Mouse (Mus musculus) urinary bladder, postnatal 4 days (tissue): ENCODE measurements around the gene Iqsec1.

Experiments
- DNase-seq, 2 experiments: peaks; one replicate each; pipeline ENCODE4 v3.0.0; 2021 to 2022; ENCODE audit warnings: low spot score in 2 of 2

Iqsec1 gene

DNA sequence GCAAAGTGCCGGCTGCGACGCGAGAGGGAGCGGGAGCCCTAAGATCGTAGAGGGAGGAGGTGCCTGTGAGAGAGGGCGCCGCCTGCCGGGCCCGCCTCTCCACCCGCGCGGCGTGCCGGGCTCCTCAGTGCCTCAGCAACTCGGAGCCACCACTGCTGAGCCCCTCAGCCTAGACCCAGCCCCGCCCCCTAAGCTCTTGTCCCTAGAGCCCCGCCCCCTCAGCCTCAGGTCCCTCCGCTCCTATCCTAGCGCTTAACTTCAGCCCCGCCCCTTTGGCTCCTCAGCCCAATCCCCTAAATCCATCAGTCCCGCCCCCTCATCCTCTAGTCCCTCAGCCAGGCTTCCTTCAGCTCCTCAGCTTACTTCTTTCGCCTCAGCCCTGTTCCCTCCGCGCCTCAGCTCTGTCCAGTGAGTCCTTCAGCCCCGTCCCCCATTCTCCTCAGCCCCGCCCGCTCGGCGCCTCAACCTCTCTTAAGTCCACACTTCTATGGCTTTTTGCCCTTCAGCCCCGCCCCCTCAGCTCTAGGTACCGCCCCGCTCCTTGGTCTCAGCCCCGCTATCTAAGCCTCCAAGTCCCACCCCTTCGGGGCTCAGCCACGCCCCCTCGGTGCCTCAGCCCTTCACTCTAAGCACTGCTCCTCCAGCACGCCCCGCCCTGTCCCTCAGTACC, at the start of gene Iqsec1:
Gene Iqsec1 (minus strand): TSS at position 38 of the 670 bp plus-strand sequence.
- peak; percentile 84 to 90 for DNase-seq

DNA sequence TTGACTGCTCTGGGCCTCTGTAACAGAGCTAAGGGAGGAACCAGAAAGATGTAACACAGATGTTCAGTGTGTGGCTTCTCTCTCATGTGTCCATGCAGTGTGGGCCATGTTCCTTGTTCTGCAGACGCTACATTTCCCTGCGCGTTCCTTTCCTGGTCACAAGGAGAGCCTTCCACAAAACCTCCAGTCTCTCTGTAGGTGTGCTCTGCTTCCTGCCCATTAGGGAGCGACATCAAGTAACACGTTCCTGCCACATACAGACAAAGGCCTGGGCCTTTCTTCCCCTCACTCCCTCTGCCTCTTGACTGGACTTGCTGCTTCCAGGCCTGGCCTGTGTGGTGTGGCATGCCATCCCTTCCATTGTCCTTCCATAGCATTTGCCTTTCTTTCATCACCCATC, 39.8 kb upstream of the Iqsec1 start:
- no peak for DNase-seq

DNA sequence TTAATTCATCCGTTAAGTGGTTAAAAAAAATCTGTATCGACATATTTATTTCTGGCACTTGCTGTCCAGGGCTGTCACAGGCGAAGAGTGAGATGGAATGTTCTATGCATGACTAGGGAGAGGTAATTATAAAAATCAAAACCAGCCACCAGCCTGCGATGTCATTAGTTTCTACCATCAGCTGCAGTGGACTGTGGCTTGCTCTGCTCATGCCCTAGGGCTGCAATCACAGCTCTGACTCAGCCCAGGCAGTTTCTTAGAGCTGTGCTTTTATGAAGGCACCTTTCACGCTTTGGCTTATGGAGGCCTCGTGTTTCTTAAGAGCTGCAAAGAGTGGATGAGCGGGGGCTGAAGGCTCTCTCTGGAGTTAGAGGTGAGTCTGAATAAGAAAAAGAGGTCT, 32.3 kb upstream of the Iqsec1 start:
- DNase-seq, result no peak

DNA sequence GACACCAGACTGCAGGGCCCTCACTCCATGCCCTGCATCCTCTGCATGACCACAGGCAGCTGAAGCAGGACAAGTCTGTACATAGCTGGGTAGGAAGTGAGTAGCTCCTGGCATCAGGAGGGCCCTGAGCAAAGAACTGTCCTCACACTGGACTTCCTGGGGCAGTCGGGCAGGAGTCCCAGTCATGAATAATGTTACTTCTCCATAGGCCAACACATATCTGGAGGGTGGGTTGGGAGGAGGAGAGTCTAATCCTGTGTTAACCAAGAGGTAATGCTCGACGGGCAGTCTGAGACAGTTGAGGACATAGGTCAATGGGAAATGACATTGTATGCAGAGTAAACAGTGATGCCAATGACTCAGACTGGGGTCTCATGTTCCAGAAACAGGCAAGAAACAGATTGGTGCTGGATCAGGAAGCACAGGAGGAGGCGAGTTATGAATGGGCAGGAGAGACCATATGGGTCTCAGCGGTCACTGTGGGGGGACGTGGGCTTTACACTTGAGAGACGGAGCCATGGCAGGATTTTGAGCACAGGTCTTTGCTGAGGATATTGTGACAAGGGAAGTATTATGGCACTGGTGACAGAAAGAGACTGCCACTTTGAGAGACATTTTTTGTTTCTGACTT, 28.2 kb upstream of the Iqsec1 start:
- DNase-seq, result no peak

DNA sequence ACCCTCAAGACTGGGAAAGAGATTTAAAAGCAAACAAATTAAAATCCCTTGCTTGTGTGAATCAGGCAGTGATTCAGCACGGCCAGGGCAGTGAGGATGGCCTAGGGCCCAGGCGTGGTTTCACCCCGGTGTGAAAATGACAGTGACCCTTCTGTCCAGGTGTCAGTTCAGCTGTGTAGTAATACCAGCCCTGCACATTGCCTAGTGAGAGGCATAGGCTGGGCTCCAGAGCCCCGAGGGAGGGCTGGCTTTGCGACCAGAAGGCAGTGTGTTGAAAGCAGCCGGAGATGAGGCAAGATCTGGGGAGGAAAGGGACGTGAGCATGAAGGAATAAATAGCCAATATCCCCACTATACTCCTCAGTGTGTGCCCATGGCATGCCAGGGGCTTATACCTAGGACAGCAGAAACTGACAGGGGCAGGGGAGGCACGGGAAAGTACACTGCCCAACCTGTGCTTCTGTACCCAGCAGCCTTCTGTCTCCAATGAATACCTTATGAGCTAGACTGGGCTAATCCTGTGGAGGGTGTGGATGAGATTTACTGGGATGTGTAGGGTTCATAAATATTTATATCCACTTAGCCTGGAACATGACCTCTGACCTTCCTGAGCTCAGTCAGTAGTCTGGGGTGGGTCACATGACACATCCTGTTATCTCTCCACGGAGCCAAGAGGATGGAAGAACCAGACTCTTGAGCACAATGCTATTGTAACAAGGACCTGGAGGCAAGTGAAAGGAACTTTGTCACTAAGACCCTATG, 25.9 kb upstream of the Iqsec1 start:
- DNase-seq, result no peak

DNA sequence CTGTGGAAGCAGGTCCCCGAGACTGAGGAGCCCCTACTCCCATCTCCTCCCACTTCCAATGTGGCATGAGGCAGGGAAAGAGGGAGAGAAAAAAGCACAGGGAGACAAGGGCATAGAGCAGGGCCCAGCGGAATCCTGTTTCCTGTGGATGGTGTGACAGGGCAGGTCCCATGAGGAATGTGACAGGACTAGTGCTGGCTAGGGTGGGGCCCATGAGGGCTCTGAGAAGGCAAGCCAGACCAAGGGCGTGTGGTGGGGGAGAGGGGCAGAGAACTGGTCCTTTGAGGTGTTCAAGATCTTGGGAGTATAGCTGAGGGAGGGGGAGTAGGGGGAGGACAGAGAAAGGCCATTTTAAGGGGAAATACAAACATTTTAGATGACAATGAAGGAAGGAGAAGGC, 24.0 kb upstream of the Iqsec1 start:
- DNase-seq, result no peak

DNA sequence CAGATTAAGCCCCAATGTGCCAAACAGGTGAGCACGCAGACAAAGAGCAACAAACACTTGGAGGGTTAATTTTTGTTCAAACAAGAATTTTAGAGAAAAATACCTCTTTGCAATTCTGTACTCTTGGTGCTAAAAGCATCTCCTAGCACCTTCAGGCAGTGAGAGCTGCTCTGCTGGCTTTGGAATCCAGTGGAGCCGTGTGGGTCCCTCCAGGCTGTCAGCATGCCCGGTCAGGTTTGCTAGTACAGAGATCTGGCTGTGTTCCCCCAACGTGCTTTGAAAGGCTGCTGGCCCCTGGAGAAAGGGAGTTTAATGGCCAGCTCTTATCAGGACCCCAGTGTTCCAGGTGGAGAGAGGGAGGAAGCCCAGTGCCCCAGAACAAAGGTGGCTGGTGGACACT, 23.1 kb upstream of the Iqsec1 start:
- DNase-seq, result no peak

DNA sequence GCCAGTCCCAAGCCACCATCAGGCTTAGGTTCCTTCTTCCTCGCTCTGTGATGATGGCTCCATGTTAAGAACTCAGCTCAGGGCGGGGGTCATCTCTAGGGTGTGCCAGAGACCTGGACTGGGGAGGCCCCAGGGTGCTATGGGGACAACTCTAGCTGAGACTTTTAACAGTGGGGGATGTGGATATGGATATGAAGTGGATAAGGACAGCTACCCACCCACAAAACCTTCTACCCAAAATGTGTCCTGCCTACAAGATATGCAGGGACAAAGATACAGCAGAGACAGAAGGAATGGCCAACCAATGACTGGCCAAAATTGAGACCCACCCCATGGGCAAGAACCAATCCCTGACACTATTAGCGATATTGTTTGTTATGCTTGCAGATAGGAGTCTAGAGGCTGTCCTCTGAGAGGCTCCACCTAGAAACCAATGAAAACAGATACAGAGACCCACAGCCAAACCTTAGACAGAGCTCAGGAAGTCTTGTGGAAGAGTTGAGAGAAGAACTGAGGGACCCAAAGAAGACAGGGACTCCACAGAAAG, 19.9 kb upstream of the Iqsec1 start:
- DNase-seq, result no peak

DNA sequence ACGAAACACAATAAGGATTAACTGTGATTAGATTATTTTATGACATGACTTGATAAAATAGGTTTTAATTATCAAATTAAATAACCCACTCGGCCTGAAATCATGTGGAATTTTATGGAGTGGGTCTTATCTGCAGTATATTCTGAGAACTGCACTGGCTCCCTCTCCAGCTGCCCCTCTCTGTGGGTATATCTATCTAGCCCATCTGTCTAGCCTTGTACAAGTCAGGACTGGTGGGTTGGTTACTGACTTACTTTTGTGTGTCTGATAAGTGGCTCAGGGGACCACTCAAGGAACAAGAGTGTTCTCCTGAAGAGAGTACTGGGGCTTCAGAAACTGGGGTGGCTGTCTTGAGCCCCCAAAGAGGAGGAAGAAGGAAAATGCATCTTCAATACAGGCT, 18.7 kb upstream of the Iqsec1 start:
- no peak for DNase-seq

DNA sequence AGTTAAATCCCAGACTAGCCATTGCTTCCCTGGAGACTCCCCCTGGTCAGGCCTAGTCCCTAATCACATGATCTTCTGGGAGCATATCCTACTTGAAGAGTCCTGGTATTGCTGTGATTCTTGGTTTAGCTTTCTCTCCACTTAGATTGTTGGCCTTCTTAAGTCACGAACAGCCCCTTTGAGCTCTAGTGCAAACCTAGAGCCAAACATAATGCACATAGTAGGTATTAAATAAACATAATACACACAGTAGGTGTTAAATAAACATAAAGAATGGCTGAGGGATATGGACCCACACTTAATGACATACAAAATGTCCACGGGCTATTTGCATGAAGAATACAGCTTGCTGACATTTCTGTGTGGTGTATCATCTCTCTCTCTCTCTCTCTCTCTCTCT, 15.7 kb upstream of the Iqsec1 start:
- DNase-seq, result no peak

DNA sequence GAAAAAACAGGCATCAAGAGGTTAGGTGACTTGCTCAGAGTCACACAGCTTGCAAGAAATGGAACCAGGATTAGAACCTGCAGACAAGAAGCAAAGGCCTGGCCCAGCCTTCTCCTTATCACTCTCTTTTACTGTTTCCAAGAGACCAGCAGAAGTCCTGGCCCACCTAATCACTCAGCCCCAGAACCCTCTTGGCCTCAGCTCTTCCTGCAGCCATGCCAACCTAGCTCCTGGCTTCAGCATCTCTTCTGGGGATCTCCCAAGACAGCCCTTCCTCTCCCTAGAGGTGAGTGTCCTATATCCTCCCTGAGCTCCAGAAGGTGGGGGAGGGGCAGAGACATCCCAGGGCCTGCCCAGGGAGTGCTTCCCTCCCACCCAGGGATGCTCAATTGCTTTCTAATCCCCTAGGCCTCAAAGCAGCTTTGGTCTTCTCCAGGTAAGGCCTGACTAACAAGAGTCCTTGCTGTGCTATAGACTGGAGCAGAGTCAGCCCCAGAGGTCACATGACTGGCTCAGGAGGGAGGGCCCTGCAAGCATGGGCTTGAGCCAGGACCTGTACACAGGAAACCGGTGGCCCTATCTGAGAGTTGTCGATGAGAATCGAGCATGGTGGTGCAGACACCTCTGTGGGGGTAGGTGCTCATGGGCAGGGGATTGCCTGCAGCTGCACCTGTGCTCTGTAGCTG, 15.0 kb upstream of the Iqsec1 start:
- DNase-seq, result no peak

DNA sequence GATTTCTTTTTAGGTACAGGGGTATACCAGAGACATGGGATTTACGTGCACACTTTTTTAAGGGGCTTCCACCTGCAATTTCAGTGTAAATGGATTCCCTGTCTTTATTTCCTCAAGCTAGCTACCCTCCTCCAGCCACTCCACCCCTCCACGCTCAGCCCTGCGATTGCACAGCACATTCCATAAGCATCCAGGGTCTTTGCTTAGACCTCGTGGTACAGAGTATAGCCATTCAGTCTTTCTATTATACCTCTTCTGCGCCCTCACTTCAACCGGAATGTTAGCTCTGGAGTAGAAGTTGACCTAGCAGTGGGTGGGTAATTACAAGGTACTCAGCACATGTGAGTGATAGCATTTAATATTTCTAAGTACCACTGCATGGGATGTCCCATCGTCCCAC, 13.1 kb upstream of the Iqsec1 start:
- no peak for DNase-seq

DNA sequence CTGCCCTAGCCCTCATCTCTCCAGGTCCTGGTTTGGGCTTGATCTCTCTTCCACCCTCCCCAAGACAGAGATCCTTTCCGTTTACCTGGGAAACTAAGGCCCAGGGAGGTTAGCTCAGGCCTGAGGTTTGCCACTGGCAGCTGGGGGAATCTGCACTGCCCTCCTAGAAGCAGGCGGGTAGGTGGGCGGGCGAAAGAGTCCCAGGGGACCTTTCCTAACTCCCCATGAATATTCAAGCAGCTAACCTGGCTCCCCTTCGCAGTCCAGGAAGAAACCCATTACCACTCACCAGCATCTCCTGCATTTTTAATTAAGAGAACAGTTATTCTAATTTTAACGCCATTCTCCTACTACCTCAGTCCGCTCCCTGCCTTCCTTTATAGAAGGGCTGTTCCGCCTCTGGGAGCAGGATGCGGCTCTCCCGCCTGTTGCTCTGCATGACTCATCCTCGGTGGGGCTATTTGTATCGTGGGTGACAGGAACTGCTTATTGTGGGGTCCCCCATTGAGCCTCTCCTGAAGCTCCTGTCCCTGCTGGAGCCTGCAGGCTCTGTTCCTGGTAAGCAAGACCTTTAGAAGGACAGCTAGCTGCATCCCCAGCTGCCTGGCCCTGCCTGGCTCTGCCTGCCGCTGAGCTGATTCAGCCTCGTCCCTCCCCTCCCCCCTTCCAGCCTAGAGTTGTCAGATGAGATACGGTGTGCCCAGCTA, 12.5 kb upstream of the Iqsec1 start:
- no peak for DNase-seq

DNA sequence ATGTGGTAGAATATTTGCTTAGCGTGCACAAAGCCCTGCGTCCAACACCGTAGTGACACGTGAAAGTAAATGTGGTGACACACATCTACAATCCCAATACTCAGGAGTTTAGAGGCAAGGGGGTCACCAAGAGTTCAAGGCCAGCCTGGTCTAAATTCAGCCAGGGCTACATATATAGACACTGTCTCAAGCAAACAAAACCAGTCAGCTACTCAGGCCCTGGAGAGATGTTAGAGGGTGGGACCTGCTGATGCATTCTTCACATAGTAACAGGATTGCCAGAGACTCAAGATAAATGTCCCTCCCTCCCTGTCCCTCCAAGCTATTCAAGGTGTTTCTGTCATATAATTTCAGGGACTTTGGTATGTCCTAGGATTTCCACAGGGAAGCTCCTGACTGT, 10.7 kb upstream of the Iqsec1 start:
- no peak for DNase-seq

DNA sequence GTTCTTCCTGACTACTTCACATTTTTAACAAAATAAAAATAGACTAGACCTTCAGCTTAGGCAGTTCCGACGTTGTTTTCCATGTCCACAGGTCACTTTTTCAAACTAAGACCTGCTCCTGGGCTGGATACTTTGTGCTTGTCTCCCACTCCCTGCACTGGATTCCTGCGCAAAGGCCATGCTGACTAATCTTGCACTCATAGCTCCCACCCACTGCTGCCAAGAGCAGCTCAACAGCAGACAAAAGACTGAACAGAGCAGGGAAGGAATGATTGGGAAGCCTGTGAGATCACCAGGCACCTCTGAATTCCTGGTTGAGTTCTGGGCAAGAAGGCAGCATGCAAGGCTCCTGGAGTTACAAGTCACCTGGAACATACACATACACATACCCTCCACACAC, 8.5 kb upstream of the Iqsec1 start:
- no peak for DNase-seq

DNA sequence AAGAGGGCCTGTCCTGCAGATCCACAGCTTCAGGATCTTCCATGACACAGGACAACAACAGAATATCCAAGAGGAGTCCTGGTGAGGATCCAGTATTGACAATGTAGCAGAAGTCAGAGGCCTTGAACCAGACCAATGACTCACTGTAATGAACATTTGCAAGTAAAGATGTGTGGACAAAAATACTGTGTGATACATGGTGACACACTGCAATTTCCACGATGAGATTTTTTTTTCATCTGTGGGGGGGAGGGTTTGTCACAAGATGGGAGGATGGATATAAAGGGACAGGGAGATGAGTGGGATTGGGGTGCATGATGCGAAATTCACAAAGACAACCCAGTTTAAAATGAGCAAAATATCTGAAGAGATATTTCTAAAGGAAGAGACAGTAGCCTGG, 7.7 kb upstream of the Iqsec1 start:
- DNase-seq, result no peak

DNA sequence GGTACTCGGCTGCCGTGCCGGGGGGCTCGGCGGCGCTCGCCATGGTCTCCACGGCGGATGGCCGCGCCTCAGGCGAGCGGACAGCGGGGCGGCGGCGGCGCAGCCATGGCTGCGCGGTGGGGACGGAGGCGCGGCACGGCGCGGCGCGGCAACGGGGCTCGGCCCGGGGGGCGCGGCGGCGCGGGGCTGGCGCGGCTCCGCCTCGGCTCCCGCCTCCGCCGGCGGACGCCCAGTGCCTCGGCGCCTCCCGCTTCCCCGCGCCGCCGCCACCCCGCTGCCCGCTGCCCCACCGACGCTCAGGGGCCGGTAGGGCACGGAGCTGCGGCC, 223 bp downstream of the Iqsec1 start:
- no peak for DNase-seq

DNA sequence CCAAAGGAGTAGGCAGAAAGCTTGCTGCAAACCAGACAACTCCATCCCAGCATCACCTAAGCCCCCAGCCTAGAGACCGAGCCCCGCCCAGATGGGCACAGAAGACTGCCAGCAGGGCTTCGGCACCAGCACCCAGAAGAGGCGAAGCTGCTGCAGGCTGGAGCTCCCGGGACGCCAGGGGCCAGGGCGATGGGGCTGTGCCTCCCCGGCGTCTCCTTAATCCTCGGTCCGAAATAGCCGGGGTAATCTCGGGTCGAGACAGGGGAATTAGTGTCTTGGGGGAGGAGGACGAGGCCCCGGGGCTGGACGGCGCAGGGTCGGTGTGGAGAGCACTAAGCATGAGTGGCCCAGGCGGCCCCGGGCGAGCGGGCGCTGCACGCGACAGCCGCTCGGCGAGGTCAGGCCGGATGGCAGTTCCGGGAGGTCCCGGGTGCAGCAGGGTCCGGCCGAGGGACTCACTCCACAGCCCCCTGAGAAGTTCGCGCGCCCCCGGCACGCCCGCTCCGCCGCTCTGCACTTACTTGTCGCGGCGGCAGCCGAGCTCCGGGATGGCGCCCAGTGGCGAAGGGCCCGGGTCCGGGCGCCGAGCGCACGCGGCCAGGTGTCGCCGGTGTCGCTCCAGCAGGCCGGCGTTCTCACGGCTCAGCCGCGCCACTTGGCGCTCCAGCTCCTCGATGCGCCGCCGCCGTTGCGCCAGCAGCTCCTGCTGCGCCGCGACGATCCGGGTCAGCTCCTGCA, 755 bp downstream of the Iqsec1 start:
- peak in 1 of 2 experiments; percentile 21 for DNase-seq

DNA sequence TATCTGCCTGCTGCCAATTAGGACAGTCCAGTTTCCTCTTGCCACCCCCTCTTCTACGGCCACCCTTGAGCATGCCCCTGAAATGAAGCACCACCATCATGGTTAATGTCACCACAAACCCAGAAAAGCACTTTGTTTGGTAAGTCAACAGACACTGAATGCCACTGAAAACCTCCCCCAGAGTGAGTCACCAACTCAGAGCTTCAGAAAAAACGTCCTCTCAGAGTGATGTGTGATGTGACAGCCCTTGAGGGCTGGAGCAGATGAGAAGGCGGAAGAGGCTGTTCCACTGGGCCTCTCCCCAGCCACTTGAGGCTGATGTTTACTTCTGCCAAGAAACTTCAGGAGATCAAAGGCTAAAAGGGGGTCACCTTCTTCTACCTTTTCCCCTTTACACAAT, 4.4 kb downstream of the Iqsec1 start:
- no peak for DNase-seq

DNA sequence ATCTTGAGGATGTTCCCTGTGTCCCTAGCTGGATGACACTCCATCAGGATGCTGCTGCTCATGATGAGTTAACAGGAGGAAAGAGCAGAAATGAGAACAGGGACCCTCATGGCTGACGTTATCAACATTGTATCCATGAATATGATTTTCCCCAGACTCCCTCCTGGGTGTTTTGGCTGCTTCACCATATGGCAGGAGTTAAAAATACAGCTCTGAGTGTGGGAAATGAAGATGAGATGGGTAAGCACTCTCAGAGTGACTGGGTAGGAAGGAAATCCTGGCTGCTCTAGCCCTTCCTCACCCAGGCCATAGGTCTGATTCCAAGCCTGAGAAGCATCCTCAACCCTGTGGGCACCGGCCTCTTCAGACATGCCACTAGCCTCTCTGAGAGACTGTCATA, 14.2 kb downstream of the Iqsec1 start:
- no peak for DNase-seq

DNA sequence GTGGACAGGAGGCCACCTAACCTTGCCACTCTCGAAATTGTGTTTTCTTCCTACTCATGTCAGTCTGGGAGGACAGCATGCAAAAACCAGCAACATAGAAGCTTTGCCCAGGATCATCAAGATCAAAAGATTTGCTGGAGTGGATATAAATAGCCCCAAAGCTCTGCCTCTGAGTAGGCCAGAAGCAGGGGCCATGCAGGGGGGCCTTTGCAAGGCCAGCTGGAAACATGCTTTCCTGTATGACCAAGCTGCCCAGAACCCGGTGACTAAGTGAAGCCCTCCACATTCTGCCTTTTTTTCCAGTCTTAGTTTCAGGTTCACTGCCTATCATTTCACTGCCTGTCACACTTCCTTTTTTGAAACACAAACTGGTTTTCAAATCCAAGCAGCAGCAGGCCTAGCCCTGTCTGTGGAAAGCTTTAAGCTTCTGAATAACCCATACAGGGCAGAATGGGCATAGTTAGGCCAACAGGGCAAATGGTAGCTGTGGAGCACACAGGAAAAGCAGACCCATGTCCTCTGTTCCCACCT, 19.1 kb downstream of the Iqsec1 start:
- no peak for DNase-seq
